Mouse (Mus musculus) heart, postnatal 0 days (tissue): ENCODE measurements around the gene Atp12a.

Experiments used
- CTCF ChIP-seq: IDR thresholded peaks from 2 replicates; pipeline ENCODE4 v1.5.1; 2016; ENCODE audit warnings: antibody characterized with exemption, control low read depth, low read depth
- EP300 ChIP-seq: IDR thresholded peaks from 2 replicates; pipeline ENCODE4 v1.6.1; 2016; ENCODE audit warnings: antibody characterized with exemption, low read depth

- TF ChIP-seq CTCF (no peak), EP300 (no peak)
Measured at GRCm38 (mm10) chr14:56325038-56325437, 39.8 kb upstream of the Atp12a start.
